Mouse (Mus musculus) embryo, embryonic 10.5 days (tissue): Measurements from ENCODE around the gene Necab3.

ENCODE experiments used
- DNase-seq: peaks from one replicate; pipeline ENCODE4 v3.0.0-alpha.2; 2015; ENCODE audit warnings: low spot score

The Necab3 gene

GRCm38 (mm10) chr2:154541630-154542029, 17.1 kb downstream of the Necab3 start:
- DNase-seq: no peak

- peak; percentile 64 for DNase-seq
Observed at GRCm38 (mm10) chr2:154539720-154540119, 19.0 kb downstream of the Necab3 start.

GRCm38 (mm10) chr2:154538710-154539109, 20.0 kb downstream of the Necab3 start:
- DNase-seq: no peak

GRCm38 (mm10) chr2:154538310-154538709, 20.4 kb downstream of the Necab3 start:
- no peak for DNase-seq

- DNase-seq: no peak
Observed at GRCm38 (mm10) chr2:154534704-154535270, 23.9 kb downstream of the Necab3 start.

GRCm38 (mm10) chr2:154532888-154533287, 25.8 kb downstream of the Necab3 start:
- DNase-seq: no peak

GRCm38 (mm10) chr2:154526531-154526930, 32.2 kb downstream of the Necab3 start:
- DNase-seq: no peak

- no peak for DNase-seq
Observed at GRCm38 (mm10) chr2:154525285-154525684, 33.4 kb downstream of the Necab3 start.

- no peak for DNase-seq
Observed at GRCm38 (mm10) chr2:154522334-154522733, 36.4 kb downstream of the Necab3 start.

- no peak for DNase-seq
Observed at GRCm38 (mm10) chr2:154521449-154521848, 37.2 kb downstream of the Necab3 start.

GRCm38 (mm10) chr2:154517424-154517823, 41.3 kb downstream of the Necab3 start:
- DNase-seq: no peak

GRCm38 (mm10) chr2:154516944-154517343, 41.7 kb downstream of the Necab3 start:
- DNase-seq: no peak

GRCm38 (mm10) chr2:154510141-154510540, 48.5 kb downstream of the Necab3 start:
- DNase-seq: no peak

- no peak for DNase-seq
Observed at GRCm38 (mm10) chr2:154508450-154508849, 50.2 kb downstream of the Necab3 start.

- DNase-seq: no peak
Observed at GRCm38 (mm10) chr2:154507566-154508283, 51.0 kb downstream of the Necab3 start.

GRCm38 (mm10) chr2:154507076-154507475, 51.6 kb downstream of the Necab3 start:
- DNase-seq: no peak

- no peak for DNase-seq
Observed at GRCm38 (mm10) chr2:154500758-154501157, 57.9 kb downstream of the Necab3 start.

GRCm38 (mm10) chr2:154499717-154500247, 58.9 kb downstream of the Necab3 start:
- no peak for DNase-seq

GRCm38 (mm10) chr2:154498571-154498970, 60.1 kb downstream of the Necab3 start:
- DNase-seq: no peak

- DNase-seq: no peak
Observed at GRCm38 (mm10) chr2:154495021-154495420, 63.7 kb downstream of the Necab3 start.
